Comparison of ENCODE assay signal across 8 mouse cellular contexts in the genomic region with DNA sequence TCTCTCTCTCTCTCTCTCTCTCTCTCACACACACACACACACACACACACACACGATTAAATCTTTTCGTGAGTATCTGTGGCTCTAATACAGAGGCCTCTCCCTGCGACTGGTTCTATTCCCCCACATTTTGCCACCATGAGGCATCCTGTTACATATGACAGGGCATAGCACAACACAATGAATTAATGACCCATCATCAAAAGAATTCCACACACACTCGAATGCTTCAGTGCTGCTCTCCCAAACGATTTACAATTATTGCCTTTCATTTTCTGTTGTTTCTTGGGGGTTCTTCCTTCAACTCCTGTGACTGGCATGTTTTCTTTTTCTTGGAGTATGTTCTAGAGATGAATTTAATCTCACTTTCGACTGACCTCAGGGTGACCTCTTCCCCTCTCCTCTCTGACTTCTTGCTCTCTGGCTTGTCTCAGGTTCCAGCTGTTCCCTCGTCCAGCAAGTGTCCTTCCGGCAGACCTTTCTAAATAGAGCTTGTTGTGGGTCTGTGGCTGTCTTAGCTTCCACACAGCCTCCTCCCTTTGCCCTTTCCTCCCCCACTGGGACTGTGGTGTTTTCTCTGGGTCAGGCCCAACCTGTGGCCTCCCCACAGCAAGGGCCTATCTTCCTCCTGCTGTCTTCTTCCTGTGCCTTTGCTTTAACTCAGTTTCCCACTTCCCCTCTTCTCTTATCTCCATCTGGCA.
DNase-seq lines count a peak whose midpoint lies in the region; ATAC-seq and TF ChIP-seq lines count a peak whose summit lies in the region.

No protein-coding gene starts in this region.

- peak; percentile 23; the same call in 1 of the 2 replicates for ATAC-seq in lung, postnatal 0 days

- 31% methylated on average over 8 of the region's 8 CpGs for WGBS in lung, postnatal 0 days
- 30% methylated on average over 8 of the region's 8 CpGs for WGBS in embryonic facial prominence, embryonic 10.5 days

- no peak overlapping the region for H3K4me2 ChIP-seq in lung, postnatal 0 days (replicated peaks; ENCODE audit: low read depth, low read length)

- no peaks in the 10 kb centered on the region for H3K9me3 ChIP-seq in lung, postnatal 0 days (ENCODE audit: low read length)
- H3K9me3 ChIP-seq in embryonic facial prominence, embryonic 10.5 days = no peaks in the 10 kb centered on the region

- H3K27ac ChIP-seq in lung, postnatal 0 days (ENCODE audit: low read length) = no peak overlapping the region
- peak overlapping the region; percentile 76 for H3K27ac ChIP-seq in embryonic facial prominence, embryonic 10.5 days (replicated peaks)

- TF ChIP-seq EP300 in lung, postnatal 0 days (IDR thresholded peaks at IDR 0.05) = no peak

- TF ChIP-seq CTCF in lung, postnatal 0 days (IDR thresholded peaks at IDR 0.05) = no peak

- DNase-seq in lung, postnatal 0 days (ENCODE audit: low spot score) = no peak
- no peak for DNase-seq in lung, postnatal 14 days
- peak; percentile 34 for DNase-seq in embryonic facial prominence, embryonic 10.5 days (ENCODE audit: low spot score)
- peak; percentile 65 for DNase-seq in kidney, adult 9 months
- peak; percentile 66 for DNase-seq in mesoderm, embryonic 11.5 days (ENCODE audit: low read depth, low spot score)
- DNase-seq in adipocyte (ENCODE audit: low spot score) = no peak
- no peak for DNase-seq in right cerebral cortex, postnatal 36 days (ENCODE audit: low spot score in 2 of 2)
- DNase-seq in frontal cortex, postnatal 14 days (ENCODE audit: low spot score in 2 of 2) = no peak

- no peaks in the 10 kb centered on the region for H3K36me3 ChIP-seq in lung, postnatal 0 days (ENCODE audit: insufficient read depth, low read length)
- no peaks in the 10 kb centered on the region for H3K36me3 ChIP-seq in embryonic facial prominence, embryonic 10.5 days (replicated peaks)

- H3K9ac ChIP-seq in lung, postnatal 0 days (replicated peaks; ENCODE audit: low read depth) = no peak overlapping the region

- no peaks in the 10 kb centered on the region; the same call in 1 of the 2 replicates for H3K4me1 ChIP-seq in lung, postnatal 0 days (ENCODE audit: insufficient read depth, low read depth, low read length)
- H3K4me1 ChIP-seq in embryonic facial prominence, embryonic 10.5 days = peaks cover 39% of the 10 kb centered on the region

- H3K4me3 ChIP-seq in lung, postnatal 0 days (ENCODE audit: low read depth, low read length) = no peak overlapping the region
- no peak overlapping the region for H3K4me3 ChIP-seq in embryonic facial prominence, embryonic 10.5 days

- no peaks in the 10 kb centered on the region for H3K27me3 ChIP-seq in lung, postnatal 0 days (replicated peaks; ENCODE audit: insufficient read depth, low read length)
- no peaks in the 10 kb centered on the region for H3K27me3 ChIP-seq in embryonic facial prominence, embryonic 10.5 days (replicated peaks; ENCODE audit: low read depth, poor library complexity, severe bottlenecking)

Comparison
In these comparisons a context has a peak if more than half of its experiments do, and no peak if none do; other contexts are left out.
1. DNase-seq: peak in embryonic facial prominence, embryonic 10.5 days (single experiment), kidney, adult 9 months (single experiment) and mesoderm, embryonic 11.5 days (single experiment); none in lung, postnatal 0 days (single experiment), lung, postnatal 14 days (single experiment), adipocyte (single experiment), right cerebral cortex, postnatal 36 days (0 of 2) and frontal cortex, postnatal 14 days (0 of 2).